Mouse (Mus musculus): Measurements from ENCODE around the gene Avil. TPM values are rescaled to one million over a fixed set of nuclear protein-coding genes. Genes with fewer than 3 reads are reported as not detected.

The Avil gene
- polyA plus RNA-seq, 1 experiment from 2014 or later: 0.21 TPM

DNA sequence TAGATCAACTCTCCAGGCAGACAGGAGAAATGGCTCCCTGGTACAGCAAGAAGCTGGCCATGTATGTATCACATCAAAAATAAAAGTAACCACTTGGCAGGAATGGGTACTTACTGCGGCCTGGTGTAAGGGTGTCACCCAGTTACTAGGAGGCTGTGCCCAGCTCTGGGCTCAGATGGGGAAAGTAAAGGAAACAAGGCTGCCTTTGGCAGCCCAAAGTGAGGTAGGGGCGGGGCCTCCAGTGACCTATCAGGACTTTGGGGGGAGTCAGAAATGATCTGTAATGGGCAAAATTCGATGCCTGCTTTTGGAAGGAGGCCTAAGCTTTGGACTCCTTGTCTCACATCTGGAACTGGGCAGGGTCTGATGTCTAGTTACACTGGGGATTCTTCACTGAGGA is 18.8 kb upstream of the Avil start:
- Histone ChIP-seq H3K9ac (peak overlapping the region; percentile 100), H3K27me3 (replicated peaks) (no peaks in the 10 kb centered on the region), H3K9me3 (no peaks in the 10 kb centered on the region), H3K4me3 (peak overlapping the region; percentile 97), H3K36me3 (no peaks in the 10 kb centered on the region), H3K4me2 (peak overlapping the region; percentile 86), H3K4me1 (peaks cover 73% of the 10 kb centered on the region), H3K27ac (replicated peaks) (peak overlapping the region; percentile 100)
- WGBS: 51% methylated on average over 3 of the region's 3 CpGs
- ATAC-seq (ENCODE audit: extremely low read depth, insufficient number of reproducible peaks, low FRiP score, low TSS enrichment): no peak

DNA sequence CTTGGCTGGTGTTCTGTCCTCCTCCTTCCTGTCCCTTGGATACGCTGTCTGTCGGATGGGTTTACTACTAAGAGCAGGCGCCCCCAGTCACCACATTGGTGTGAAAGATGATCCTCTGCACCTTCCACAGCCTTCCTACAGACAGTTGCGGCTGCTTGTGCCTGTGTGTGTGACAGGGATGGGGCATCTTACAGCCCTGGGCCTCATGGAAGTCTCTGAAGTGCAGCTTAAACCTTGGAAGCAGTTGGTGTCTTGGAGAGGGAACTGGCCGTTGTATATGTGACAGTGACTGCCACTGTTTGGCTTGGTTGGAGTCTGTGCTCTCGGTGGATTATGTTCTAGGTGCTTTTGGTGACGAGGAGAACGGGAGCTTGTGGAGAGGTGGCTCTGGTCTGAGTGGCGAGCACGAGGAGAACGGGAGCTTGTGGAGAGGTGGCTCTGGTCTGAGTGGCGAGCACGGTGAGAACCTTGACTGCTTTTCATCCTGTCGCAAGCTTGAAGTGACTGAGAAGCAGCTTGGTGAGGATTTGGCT is 17.2 kb upstream of the Avil start:
- no peak for ATAC-seq (ENCODE audit: extremely low read depth, insufficient number of reproducible peaks, low FRiP score, low TSS enrichment)
- no peaks in the 10 kb centered on the region for H3K36me3 ChIP-seq
- WGBS: 25% methylated on average over 14 of the region's 14 CpGs
- no peaks in the 10 kb centered on the region for H3K9me3 ChIP-seq
- H3K4me2 ChIP-seq: peak overlapping the region; percentile 86
- peak overlapping the region; percentile 97 for H3K4me3 ChIP-seq
- no peaks in the 10 kb centered on the region for H3K27me3 ChIP-seq (replicated peaks)
- peak overlapping the region; percentile 100 for H3K27ac ChIP-seq (replicated peaks)
- H3K4me1 ChIP-seq: peaks cover 81% of the 10 kb centered on the region
- peak overlapping the region; percentile 100 for H3K9ac ChIP-seq

DNA sequence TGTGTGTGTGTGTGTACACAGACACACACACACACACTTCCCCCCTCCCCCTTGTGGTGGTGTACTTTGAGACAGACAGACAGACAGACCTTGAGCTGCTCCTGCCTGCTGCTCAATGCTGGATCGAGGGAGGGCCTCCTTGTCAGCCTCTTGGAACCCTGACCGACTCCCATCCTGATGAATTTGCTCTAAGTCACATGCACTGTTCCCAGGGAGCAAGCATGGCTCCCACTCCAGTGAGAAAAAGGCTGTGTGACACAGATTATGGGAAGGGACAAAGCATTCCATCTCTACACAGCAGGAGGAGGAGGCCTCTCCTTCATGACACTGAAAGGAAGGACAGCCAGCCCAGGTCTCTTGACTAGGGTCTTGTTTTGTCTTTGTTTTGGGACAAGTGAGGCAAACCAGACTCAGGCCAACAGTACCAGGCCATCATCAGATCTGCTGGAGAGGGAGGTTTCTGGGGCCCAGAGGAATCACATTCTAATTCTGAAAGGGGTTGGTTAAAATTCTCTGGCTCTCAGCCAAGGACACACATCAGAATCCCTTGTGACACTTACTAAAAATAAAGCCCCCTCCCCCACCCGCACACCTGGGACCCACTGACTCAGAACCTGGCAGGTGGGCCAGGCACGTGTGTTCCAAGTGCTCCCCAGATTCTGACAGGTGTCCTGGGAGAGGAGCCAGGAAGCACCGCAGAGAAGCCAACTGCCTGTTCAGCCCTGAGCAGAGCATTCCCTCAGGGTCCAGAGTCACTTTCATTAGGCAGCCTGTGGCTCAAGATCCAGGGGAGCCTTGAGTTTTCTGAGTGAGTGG is 16.1 kb upstream of the Avil start:
- peak overlapping the region; percentile 100 for H3K27ac ChIP-seq (replicated peaks)
- no peaks in the 10 kb centered on the region for H3K9me3 ChIP-seq
- H3K4me1 ChIP-seq: peaks cover 92% of the 10 kb centered on the region
- peak overlapping the region; percentile 97 for H3K4me3 ChIP-seq
- 14% methylated on average over 5 of the region's 5 CpGs for WGBS
- H3K36me3 ChIP-seq: no peaks in the 10 kb centered on the region
- ATAC-seq (ENCODE audit: extremely low read depth, insufficient number of reproducible peaks, low FRiP score, low TSS enrichment): no peak
- H3K27me3 ChIP-seq (replicated peaks): no peaks in the 10 kb centered on the region
- peak overlapping the region; percentile 100 for H3K9ac ChIP-seq
- H3K4me2 ChIP-seq: peak overlapping the region; percentile 86

DNA sequence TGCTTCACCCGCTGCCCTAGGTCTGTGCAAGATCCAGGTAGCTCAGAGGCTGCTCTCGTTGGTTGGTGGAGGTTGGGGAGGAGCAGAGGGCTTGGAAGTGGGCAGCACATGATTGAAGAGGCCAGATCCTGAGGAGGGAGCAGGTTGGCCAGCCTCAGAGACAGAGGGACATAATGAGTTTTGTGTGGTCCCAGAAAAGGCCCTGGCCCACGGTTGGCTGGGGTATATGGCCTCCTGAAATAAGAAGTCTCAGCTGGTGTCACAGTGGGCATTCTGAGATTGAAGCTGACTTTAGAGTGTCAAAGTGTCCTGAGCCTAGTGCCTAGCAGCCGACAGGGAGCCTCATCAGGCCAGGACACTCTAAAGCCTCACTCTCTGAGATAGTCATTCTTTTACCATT is 15.4 kb upstream of the Avil start:
- H3K9me3 ChIP-seq: no peaks in the 10 kb centered on the region
- peak overlapping the region; percentile 4; the same call in 1 of the 2 replicates for H3K4me3 ChIP-seq
- H3K27me3 ChIP-seq (replicated peaks): no peaks in the 10 kb centered on the region
- H3K36me3 ChIP-seq: no peaks in the 10 kb centered on the region
- H3K27ac ChIP-seq (replicated peaks): peak overlapping the region; percentile 100
- H3K4me2 ChIP-seq: peak overlapping the region; percentile 86
- 75% methylated on average over 4 of the region's 4 CpGs for WGBS
- no peak for ATAC-seq (ENCODE audit: extremely low read depth, insufficient number of reproducible peaks, low FRiP score, low TSS enrichment)
- peaks cover 99% of the 10 kb centered on the region for H3K4me1 ChIP-seq
- H3K9ac ChIP-seq: peak overlapping the region; percentile 100

GRCm38 (mm10) chr10:126985579-126985978 is 14.9 kb upstream of the Avil start:
- peak overlapping the region; percentile 69 for H3K9ac ChIP-seq
- H3K4me1 ChIP-seq: peaks cover 100% of the 10 kb centered on the region
- H3K36me3 ChIP-seq: no peaks in the 10 kb centered on the region
- ATAC-seq (ENCODE audit: extremely low read depth, insufficient number of reproducible peaks, low FRiP score, low TSS enrichment): no peak
- WGBS: 86% methylated on average over 9 of the region's 9 CpGs
- 0 out of 2 replicates have a peak overlapping the region, but pooled peaks have one; percentile 54 for H3K4me2 ChIP-seq
- no peak overlapping the region for H3K4me3 ChIP-seq
- peak overlapping the region; percentile 100 for H3K27ac ChIP-seq (replicated peaks)
- no peaks in the 10 kb centered on the region for H3K9me3 ChIP-seq
- no peaks in the 10 kb centered on the region for H3K27me3 ChIP-seq (replicated peaks)

DNA sequence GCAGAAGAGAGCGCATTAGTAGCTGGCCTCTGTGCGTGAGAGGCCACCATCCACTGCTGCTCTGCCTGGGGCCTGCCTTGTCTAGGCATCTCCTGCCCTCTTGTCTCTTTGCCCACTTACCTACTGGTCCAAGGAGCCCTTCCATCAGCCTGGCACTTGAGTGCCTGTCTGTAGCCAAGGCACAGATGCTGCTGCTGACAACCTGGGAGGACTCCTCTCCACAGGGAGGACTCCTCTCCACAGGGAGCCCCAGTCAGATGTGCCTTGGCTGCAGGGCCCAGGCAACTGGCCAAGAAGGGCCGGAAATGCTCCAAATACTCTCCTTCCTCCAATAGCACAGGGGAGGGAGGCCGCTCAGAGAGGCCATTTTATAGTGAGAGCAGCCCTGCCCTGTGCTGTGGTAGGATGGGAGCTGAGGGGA is 14.0 kb upstream of the Avil start:
- peak overlapping the region; percentile 100 for H3K27ac ChIP-seq (replicated peaks)
- H3K4me1 ChIP-seq: peaks cover 100% of the 10 kb centered on the region
- WGBS: 32% methylated on average over 4 of the region's 4 CpGs
- H3K36me3 ChIP-seq: peaks cover 5% of the 10 kb centered on the region
- peak overlapping the region; percentile 54 for H3K4me2 ChIP-seq
- peak overlapping the region; percentile 69 for H3K9ac ChIP-seq
- H3K27me3 ChIP-seq (replicated peaks): no peaks in the 10 kb centered on the region
- H3K4me3 ChIP-seq: peak overlapping the region; percentile 17
- peak; percentile 38; the same call in 1 of the 2 replicates for ATAC-seq (ENCODE audit: extremely low read depth, insufficient number of reproducible peaks, low FRiP score, low TSS enrichment)
- H3K9me3 ChIP-seq: no peaks in the 10 kb centered on the region

DNA sequence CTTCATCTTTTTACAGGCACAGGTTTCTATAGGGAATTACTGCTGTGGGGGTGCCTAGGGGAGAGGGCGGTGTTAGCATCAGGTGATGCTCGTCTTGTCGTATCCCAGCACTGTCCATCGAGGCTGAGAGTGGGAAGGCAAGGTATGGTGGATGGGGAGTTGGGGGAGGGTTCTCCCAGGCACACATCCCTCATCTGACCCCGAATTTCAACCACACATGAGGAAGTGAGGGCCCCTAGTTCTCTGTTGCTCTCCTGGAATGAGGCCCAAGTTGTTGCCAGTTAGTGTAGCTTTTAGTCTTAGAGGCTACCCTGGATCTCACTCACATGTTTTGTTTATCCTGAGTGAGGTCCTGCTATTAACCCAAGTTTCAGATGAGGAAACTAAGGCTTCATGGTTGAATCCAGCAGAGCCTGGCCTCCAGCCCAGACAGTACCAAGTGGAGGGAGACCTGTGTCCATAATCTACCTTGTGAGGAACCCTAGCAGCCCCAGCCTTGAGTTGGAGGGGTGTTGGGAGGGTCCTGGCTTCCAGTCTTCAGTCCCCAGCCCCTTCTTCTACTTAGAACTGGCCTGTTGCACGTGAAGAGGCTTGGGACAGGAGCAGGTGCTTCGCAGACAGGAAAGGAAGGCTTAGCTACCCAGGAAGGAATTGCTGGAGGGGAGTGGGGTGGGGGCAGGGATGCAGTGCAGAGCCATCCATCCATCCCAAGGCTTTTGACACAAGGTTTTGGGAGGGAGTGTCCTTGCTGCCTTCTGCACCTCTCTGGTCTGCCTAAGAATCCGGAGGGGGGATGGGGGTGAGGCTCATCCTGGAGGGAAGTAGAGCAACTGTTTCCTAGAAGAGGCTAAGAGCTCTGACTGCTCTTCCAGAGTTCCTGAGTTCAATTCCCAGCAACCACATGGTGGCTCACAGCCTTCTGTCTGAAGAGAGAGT is 13.1 kb upstream of the Avil start:
- H3K27ac ChIP-seq (replicated peaks): peak overlapping the region; percentile 100
- H3K27me3 ChIP-seq (replicated peaks): no peaks in the 10 kb centered on the region
- 49% methylated on average over 8 of the region's 8 CpGs for WGBS
- peak overlapping the region; percentile 54 for H3K4me2 ChIP-seq
- no peaks in the 10 kb centered on the region for H3K9me3 ChIP-seq
- peak overlapping the region; percentile 17 for H3K4me3 ChIP-seq
- H3K4me1 ChIP-seq: peaks cover 92% of the 10 kb centered on the region
- ATAC-seq (ENCODE audit: extremely low read depth, insufficient number of reproducible peaks, low FRiP score, low TSS enrichment): no peak
- H3K9ac ChIP-seq: peak overlapping the region; percentile 69
- peaks cover 14% of the 10 kb centered on the region for H3K36me3 ChIP-seq

DNA sequence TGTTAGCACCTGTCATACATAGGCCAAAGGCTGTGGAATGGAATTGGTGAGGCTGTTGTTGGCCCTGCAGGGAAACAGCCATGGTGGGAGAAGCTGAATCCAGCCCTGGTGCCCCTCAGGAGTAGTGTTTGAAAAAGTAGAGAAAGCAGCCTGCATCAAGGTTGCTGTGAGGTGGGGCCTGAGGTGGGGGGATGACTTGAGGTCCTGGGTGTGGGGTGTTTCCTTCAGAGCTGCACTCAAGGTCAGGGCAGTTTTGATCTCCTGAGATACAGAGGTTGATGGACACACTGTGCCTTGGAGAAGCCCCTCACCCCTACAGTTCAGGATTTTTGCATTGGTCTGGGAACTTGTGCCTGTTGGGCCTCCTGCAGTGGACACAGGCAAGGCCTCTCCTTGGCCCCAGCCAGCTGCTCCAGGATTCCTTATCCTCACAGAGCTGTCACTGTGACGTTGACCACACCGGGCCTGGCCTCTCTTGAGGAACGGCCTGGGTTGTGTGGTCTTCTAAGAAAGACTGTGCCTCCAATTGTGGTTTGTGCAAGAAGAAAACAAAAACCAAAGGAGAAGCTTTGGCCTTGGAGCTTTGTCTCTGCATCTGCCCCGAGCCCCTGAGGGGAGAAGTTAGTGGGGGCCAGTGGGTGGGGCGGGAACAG is 11.9 kb upstream of the Avil start:
- Histone ChIP-seq H3K9ac (peak overlapping the region; percentile 68), H3K36me3 (peaks cover 26% of the 10 kb centered on the region), H3K27me3 (replicated peaks) (no peaks in the 10 kb centered on the region), H3K9me3 (no peaks in the 10 kb centered on the region), H3K27ac (replicated peaks) (peak overlapping the region; percentile 100), H3K4me2 (peak overlapping the region; percentile 54), H3K4me1 (peaks cover 80% of the 10 kb centered on the region), H3K4me3 (peak overlapping the region; percentile 3; the same call in 1 of the 2 replicates)
- 32% methylated on average over 5 of the region's 5 CpGs for WGBS
- ATAC-seq (ENCODE audit: extremely low read depth, insufficient number of reproducible peaks, low FRiP score, low TSS enrichment): no peak

DNA sequence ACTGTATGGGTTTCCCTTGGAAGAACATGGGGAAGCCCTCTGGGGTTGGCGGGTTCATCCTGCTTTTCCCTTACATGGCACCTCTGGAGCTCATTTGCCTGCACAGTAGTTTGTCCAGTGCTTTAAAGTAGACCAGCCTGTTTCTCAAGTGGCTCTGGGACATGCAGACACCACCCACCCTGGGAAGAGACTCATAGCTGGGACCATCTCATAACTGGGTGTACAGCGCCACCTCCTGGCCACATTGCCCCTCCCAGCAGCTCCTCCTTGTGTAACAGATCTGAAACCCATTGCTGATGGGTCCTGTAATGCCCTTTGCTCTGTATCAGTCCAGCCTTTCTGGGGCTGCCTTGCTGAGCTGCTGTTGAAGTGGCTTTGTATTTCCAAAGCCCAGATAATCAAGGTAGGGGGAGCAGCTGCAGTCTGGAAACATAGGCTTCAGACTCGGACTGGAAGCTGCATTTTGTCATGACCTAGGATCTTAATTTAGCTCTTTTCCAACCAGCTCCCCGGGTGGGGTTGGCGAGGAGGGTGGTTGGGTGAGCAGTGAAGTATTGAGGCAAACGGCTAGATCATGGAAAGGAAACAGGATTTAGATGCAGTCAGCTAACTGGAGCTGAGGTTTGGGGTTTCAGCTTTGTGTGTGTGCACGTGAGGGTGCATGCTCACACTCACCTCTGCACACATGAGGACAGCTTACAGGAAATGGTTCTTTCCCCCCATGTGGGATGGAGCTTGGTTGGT is 10.0 kb upstream of the Avil start:
- H3K4me3 ChIP-seq: no peak overlapping the region
- H3K4me1 ChIP-seq: peaks cover 62% of the 10 kb centered on the region
- no peaks in the 10 kb centered on the region for H3K9me3 ChIP-seq
- peak; percentile 47; the same call in 1 of the 2 replicates for ATAC-seq (ENCODE audit: extremely low read depth, insufficient number of reproducible peaks, low FRiP score, low TSS enrichment)
- H3K27ac ChIP-seq (replicated peaks): peak overlapping the region; percentile 71
- H3K27me3 ChIP-seq (replicated peaks): no peaks in the 10 kb centered on the region
- peaks cover 44% of the 10 kb centered on the region for H3K36me3 ChIP-seq
- H3K9ac ChIP-seq: peak overlapping the region; percentile 69
- peak overlapping the region; percentile 19; the same call in 1 of the 2 replicates for H3K4me2 ChIP-seq
- 34% methylated on average over 7 of the region's 7 CpGs for WGBS

- 53% methylated on average over 3 of the region's 3 CpGs for WGBS
- Histone ChIP-seq H3K4me1 (peaks cover 50% of the 10 kb centered on the region), H3K9me3 (no peaks in the 10 kb centered on the region), H3K27ac (replicated peaks) (no peak overlapping the region), H3K9ac (no peak overlapping the region), H3K4me2 (no peak overlapping the region), H3K36me3 (peaks cover 53% of the 10 kb centered on the region), H3K4me3 (no peak overlapping the region), H3K27me3 (replicated peaks) (no peaks in the 10 kb centered on the region)
- ATAC-seq (ENCODE audit: extremely low read depth, insufficient number of reproducible peaks, low FRiP score, low TSS enrichment): no peak
These were observed 8.8 kb upstream of the Avil start for GRCm38 (mm10) chr10:126991676-126992075.
